In the genomic region with DNA sequence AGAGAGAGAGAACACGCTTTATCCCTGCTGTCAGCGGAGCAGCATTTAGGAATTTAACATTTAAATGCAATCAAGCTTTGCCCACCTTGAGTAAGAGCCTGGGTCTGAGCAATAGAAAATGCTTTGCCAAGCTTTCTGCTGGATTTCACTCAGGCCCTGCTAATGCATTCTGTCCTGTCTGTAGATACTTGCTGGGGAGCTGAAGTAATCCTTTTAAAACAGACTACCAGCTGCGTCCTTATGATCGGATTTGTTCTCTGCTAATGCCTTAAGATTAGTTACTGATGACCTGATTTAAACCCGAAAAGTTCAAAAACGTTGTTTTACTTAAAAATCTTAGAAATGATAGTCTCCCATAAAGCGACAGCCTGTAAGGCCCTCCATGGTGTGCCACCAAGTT, we compare ENCODE assay signal across 10 mouse cellular contexts.
"Had no signal": no experiment of that assay in that cellular context is flagged by ENCODE, and none has a peak within 500 bp of the region (broad histone marks: within the 10 kb centered on the region; RNA-seq: fewer than 3 reads in every experiment).

No protein-coding gene starts in this region.

- H3K4me1 ChIP-seq: limb, embryonic 13.5 days had no signal

- H3K4me2 ChIP-seq: limb, embryonic 13.5 days; liver, embryonic 15.5 days had no signal

- H3K27ac ChIP-seq: limb, embryonic 13.5 days; liver, embryonic 15.5 days had no signal

- H3K9me3 ChIP-seq: limb, embryonic 13.5 days; liver, embryonic 15.5 days had no signal

- DNase-seq: kidney, adult 8-10 months; kidney, postnatal 25 days; lung, adult 2 months; lung, postnatal 36 days; right cerebral cortex, postnatal 25 days; thymus, postnatal 36 days had no signal

- H3K9ac ChIP-seq: limb, embryonic 13.5 days; liver, embryonic 15.5 days had no signal

- ATAC-seq: intestine, postnatal 0 days; lung, postnatal 0 days had no signal

- H3K27me3 ChIP-seq: liver, embryonic 15.5 days had no signal

- H3K36me3 ChIP-seq: limb, embryonic 13.5 days; liver, embryonic 15.5 days had no signal

- H3K4me3 ChIP-seq: limb, embryonic 13.5 days; liver, embryonic 15.5 days had no signal
